Mouse (Mus musculus) CD4-positive naive resting alpha-beta T cell, adult 76 days (primary cell): ENCODE measurements around the gene Cldn9. TPM values are rescaled to one million over a fixed set of nuclear protein-coding genes. Genes with fewer than 3 reads are reported as not detected.

ENCODE experiments used
- total RNA-seq: library from RNA; stranded (reverse); gene quantifications from one replicate; pipeline ENCODE4 v1.2.4, GENCODE M21; 2023

Cldn9 gene
- not detected for total RNA-seq

GRCm38 (mm10) chr17:23683856-23684672 lies at the start of gene Cldn9:
Gene Cldn9 (minus strand): TSS chr17:23684026.

DNA sequence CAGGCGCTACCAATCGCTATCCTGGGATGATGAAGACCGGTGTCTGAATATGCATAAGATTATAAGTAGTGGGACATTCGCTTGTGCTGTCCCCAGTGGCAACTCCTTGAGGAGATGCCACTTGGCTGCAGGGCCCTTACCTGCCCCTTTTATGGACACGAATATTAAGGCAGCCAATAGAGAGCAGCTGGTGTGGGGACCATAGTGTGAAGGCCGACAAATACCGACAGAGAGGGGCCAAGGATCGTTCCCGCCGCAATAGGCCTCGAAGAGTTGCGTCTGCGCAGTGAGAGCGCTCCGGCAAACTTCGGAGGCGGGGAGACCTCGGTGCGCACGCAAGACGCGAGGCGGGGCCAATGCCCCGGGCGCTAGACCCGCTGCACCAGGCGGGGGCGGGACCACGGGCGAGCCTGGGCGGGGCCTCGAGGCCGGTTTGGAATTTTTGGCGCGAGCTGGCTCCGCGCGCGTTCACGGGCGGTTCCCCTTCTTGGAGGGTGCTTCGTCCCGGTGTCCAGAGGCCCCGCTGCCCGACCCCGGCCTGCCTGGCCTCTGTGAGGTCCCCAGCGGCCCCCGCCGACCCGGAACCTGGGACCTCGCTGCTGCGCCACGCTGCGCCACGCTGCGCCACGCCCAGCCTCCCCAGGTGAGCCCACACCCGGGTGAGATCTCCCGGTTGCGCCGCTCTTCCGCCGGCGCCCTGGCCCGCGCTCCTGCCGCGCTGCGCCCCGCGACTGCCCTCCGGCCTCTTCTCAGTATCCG lies 42.4 kb upstream of the Cldn9 start, which contains the start of gene Pkmyt1:
Gene Pkmyt1 (plus strand): TSS at position 338 of the 759 bp plus-strand sequence.

DNA sequence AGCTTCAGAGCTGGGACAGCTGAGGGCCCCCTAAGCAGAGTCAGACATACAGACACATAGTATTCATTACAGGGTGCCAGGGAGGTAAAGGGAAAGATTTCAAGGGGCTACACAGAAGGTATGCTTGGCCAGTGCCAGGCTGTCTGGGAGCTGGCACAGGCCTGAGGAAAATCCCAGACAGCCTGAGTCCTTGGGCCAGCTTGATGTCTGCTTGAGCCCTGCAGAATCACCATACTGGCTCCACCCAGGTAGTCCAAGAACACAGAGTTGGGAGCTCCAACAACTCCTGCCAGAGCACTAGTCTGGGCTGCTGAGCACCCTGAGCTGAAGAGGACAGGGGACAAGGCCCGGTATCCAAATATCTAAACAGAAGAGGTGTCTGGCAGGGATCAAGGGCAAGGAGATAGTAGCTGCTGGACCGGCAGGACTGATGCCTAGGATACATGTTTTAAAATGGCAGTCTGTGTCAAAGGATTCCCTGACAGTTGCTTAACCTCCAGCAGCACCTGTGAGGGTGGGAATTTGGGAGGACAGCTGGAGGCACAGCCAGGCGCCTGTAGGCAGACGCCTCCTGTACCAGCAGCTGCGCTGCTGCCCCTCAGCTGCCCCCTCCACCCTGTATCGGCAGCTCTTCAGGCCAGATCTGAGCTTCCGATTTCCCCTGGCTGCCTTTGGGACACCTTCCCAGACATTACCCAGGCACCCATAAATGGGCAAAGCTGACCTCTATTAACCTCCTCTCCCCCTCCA lies 38.7 kb upstream of the Cldn9 start, which contains the start of gene 1520401A03Rik:
Gene 1520401A03Rik (minus strand): TSS at position 408 of the 750 bp plus-strand sequence.

DNA sequence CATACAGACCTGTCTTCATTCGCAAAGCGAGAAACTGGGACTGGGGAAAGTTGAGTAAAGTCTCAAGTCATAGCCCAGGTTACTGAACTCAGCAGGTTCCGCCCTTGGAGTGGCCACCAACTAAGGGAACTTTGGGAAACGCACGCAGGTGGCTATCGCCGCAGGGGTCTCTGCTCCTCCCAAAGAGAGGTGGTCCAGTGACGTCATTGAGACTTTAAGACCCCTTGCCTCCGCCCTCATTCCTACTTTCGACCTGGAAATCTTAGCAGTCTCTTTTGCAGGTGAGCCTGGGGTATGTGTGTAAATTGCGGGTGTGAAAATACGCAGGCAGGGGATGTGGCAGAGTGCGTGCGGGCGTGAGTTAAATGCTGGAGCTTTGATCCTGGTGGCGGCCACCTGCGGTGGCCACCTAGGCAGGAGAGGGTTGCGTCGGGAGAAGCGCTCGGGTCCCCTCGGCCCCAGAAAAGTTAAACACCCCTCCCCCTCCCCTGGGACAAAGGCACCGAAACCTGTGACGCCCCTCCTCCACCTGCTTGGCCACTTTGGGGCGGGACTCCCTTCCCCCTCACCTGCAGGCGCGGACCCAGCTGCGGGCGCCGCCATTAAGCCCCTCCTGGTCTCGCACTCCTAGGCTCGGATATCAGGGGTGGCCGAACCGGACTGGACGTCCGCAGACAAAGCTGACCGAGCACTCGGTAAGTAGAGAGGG lies 4.5 kb downstream of the Cldn9 start, which contains the start of gene Cldn6:
Gene Cldn6 (plus strand): TSS at position 123 of the 709 bp plus-strand sequence.

GRCm38 (mm10) chr17:23677236-23677679 lies 6.6 kb downstream of the Cldn9 start, which contains the start of gene Tnfrsf12a:
Gene Tnfrsf12a (minus strand): TSS chr17:23677468.

DNA sequence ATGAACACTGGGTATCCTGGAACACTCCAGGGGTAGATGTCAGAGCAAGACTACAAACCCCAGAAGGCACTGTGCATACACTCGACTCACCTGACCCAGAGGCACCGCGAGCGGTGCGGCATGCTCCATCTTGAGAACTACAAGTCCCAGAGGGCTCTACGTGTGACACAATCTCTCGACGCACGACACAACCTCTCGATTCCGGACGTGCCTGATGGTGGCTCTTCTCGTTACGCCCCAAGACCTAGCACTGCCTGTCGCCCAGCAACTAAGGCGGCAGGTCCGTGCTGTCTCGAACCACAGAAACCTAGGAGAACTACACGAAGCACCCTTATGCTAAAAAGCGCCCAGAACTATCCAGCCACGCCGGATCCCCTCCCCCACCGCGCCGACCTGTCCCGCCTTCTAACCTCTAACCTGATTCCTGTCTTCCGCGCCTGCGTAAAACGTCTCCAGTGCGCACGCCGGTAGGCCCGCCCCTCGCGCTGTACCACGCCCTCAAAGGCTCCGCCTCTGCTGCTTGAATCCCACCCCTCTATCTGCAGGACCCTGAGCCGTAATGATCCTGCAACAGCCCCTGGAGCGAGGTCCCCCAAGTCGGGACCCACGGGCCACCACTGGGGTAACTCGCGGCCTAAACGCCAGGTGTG lies 10.3 kb downstream of the Cldn9 start, which contains the start of the genes Hcfc1r1 and Thoc6:
Gene Hcfc1r1 (plus strand): TSS at position 173 of the 650 bp plus-strand sequence.
Gene Thoc6 (minus strand): TSS at position 459 of the 650 bp plus-strand sequence.

GRCm38 (mm10) chr17:23660117-23660875 lies 23.5 kb downstream of the Cldn9 start, which contains the start of gene Bicdl2:
Gene Bicdl2 (plus strand): TSS chr17:23660506.

DNA sequence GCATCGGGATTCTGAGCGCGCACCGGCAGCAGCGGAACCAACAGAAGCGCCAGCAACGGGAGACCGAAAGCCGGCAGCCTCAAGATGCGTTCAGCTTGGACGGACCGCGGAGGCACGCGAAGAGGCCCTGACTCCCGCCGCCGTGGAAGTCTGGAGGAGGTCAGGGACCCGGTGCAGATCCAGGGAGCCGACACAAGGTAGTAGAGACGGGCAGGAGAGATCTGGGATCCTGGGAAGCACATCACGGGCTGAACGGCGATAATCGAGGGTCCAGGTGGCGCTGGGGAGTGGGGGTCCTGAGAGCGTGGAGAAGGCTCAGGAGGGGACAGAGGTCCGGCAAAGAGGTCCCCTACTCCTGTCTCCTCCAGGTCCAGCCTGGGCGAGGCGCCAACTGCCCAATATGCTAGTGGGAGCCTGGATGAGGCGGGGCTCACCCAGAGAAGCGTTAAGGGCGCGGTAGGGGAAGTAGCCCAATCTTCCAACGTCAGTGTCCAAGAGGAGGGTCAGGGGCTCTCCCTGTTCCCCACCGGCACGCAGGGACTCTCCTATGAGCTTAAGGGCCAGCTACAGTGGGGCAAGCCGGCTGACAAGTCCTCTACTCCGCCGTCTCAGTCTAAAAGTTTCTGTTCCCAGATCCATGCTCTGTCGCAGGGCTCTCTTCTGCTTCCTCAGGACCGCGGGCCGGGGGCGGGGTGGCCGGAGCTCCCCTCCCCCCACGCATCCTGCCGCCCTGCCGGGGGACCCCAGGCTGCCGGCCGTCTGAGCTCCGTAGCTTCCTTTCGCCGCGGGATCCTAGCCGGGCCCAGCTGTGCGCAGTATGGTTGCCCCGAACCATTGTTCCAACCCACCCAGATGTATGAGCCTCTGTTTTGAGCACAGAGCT lies 39.0 kb downstream of the Cldn9 start, which contains the start of gene Mmp25:
Gene Mmp25 (minus strand): TSS at position 665 of the 883 bp plus-strand sequence.

Other genes starting within 250 kb of the Cldn9 start
- not detected for gene Vmn2r117, start 204.3 kb downstream of the Cldn9 start, total RNA-seq
- 7.6 TPM for gene Zfp213, start 119.8 kb downstream of the Cldn9 start, total RNA-seq
- not detected for gene Zfp13, start 84.5 kb downstream of the Cldn9 start, total RNA-seq
- gene Zscan10, start 83.2 kb downstream of the Cldn9 start, total RNA-seq, result not detected
- gene Mmp25, start 38.7 kb downstream of the Cldn9 start, total RNA-seq, result 0.38 TPM
- 0.35 TPM for gene Bicdl2, start 23.5 kb downstream of the Cldn9 start, total RNA-seq
- 42.8 TPM for gene Hcfc1r1, start 10.4 kb downstream of the Cldn9 start, total RNA-seq
- gene Thoc6, start 10.1 kb downstream of the Cldn9 start, total RNA-seq, result 22.1 TPM
- 71.7 TPM for gene Tnfrsf12a, start 6.6 kb downstream of the Cldn9 start, total RNA-seq
- not detected for gene Cldn6, start 4.8 kb downstream of the Cldn9 start, total RNA-seq
- gene 1520401A03Rik, start 38.8 kb upstream of the Cldn9 start, total RNA-seq, result not detected
- 37.1 TPM for gene Pkmyt1, start 42.3 kb upstream of the Cldn9 start, total RNA-seq
- 2.0 TPM for gene Paqr4, start 56.8 kb upstream of the Cldn9 start, total RNA-seq
- gene Kremen2, start 61.8 kb upstream of the Cldn9 start, total RNA-seq, result 0.62 TPM
- 18.9 TPM for gene Flywch1, start 87.6 kb upstream of the Cldn9 start, total RNA-seq
- gene Flywch2, start 102.1 kb upstream of the Cldn9 start, total RNA-seq, result not detected
- gene Srrm2, start 106.5 kb upstream of the Cldn9 start, total RNA-seq, result 1,551 TPM
- gene Elob, start 145.1 kb upstream of the Cldn9 start, total RNA-seq, result 130 TPM
- not detected for gene Prss33, start 152.0 kb upstream of the Cldn9 start, total RNA-seq
- gene Prss32, start 159.8 kb upstream of the Cldn9 start, total RNA-seq, result not detected
- gene Prss41, start 160.1 kb upstream of the Cldn9 start, total RNA-seq, result 0.91 TPM
- not detected for gene Prss21, start 184.0 kb upstream of the Cldn9 start, total RNA-seq
- gene Dcpp1, start 196.8 kb upstream of the Cldn9 start, total RNA-seq, result not detected
- not detected for gene Dcpp2, start 196.9 kb upstream of the Cldn9 start, total RNA-seq
- gene Dcpp3, start 233.4 kb upstream of the Cldn9 start, total RNA-seq, result not detected